Mouse (Mus musculus) heart, adult 2 months (tissue): ENCODE results near the gene Ror1.

ENCODE experiments used
- CTCF ChIP-seq: fragments of 200-600 bp; IDR thresholded peaks from 2 replicates; pipeline ENCODE4 v1.8.1; 2022; ENCODE audit warnings: antibody characterized with exemption, mild to moderate bottlenecking, moderate library complexity
- EP300 ChIP-seq: fragments of 200-500 bp; IDR thresholded peaks from 2 replicates; pipeline ENCODE4 v1.6.1; 2011; ENCODE audit warnings: low read depth, low read length, control low read depth; ENCODE audit not compliant: insufficient read depth
- POLR2A ChIP-seq: fragments of 200-500 bp; IDR thresholded peaks from 2 replicates; pipeline ENCODE4 v1.6.1; 2011; ENCODE audit warnings: mild to moderate bottlenecking, low read depth, low read length, control low read depth; ENCODE audit not compliant: insufficient read depth

DNA sequence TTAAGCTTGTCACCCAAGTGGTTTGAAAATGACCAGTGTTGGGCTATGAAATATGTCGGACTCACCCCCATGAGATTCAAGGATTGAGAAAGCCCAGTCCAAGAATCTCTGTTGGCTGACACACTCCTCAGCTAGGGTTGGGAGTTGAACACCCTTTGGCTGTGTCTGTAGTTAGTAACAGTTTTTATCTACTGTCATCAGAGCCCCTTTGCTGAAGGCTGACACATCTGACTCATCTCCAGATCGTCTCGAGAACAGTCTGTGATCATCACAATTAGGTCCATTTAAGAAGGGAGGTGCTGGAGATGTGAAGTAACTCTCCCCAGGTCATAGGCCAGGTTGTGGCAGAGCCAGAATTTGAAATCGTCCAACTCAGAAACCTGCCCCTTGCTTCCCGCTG lies 203.0 kb downstream of the Ror1 start:
- TF ChIP-seq POLR2A, result no peak
- TF ChIP-seq EP300, result no peak
- TF ChIP-seq CTCF, result no peak
